16 mouse cellular contexts compared by ENCODE assay signal in genomic region chr3:51073003-51073679, GRCm38 (mm10).
A peak's percentile ranks its signal among the peaks of the same experiment; 100 is the strongest.
DNase-seq lines count a peak whose midpoint lies in the region; ATAC-seq and TF ChIP-seq lines count a peak whose summit lies in the region.
"Had no signal": no experiment of that assay in that cellular context is flagged by ENCODE, and none has a peak within 500 bp of the region (broad histone marks: within the 10 kb centered on the region; RNA-seq: fewer than 3 reads in every experiment).

No protein-coding gene starts in this region.

- no peaks in the 10 kb centered on the region for H3K27me3 ChIP-seq in forebrain, embryonic 10.5 days (ENCODE audit: poor library complexity, severe bottlenecking)
- H3K27me3 ChIP-seq in forebrain, embryonic 14.5 days (replicated peaks; ENCODE audit: control insufficient read depth, insufficient read depth, low read length): no peaks in the 10 kb centered on the region
- no peaks in the 10 kb centered on the region for H3K27me3 ChIP-seq in hindbrain, embryonic 11.5 days (ENCODE audit: control insufficient read depth, insufficient read depth, low read length)
- H3K27me3 ChIP-seq in neural tube, embryonic 15.5 days (replicated peaks): no peaks in the 10 kb centered on the region
- H3K27me3 ChIP-seq: forebrain, embryonic 13.5 days; hindbrain, embryonic 15.5 days; limb, embryonic 12.5 days had no signal

- no peak overlapping the region for H3K4me2 ChIP-seq in forebrain, embryonic 14.5 days (ENCODE audit: low read length)
- no peak overlapping the region for H3K4me2 ChIP-seq in hindbrain, embryonic 11.5 days (replicated peaks; ENCODE audit: low read depth, low read length)
- H3K4me2 ChIP-seq in neural tube, embryonic 15.5 days: no peak overlapping the region
- H3K4me2 ChIP-seq: forebrain, embryonic 13.5 days; heart, embryonic 11.5 days; hindbrain, embryonic 15.5 days; limb, embryonic 12.5 days had no signal

- no peaks in the 10 kb centered on the region for H3K36me3 ChIP-seq in forebrain, embryonic 10.5 days (replicated peaks)
- H3K36me3 ChIP-seq in forebrain, embryonic 14.5 days (ENCODE audit: control insufficient read depth, insufficient read depth, low read length): no peaks in the 10 kb centered on the region
- no peaks in the 10 kb centered on the region for H3K36me3 ChIP-seq in hindbrain, embryonic 11.5 days (ENCODE audit: control insufficient read depth, insufficient read depth, low read length)
- no peaks in the 10 kb centered on the region for H3K36me3 ChIP-seq in neural tube, embryonic 15.5 days
- H3K36me3 ChIP-seq: hindbrain, embryonic 15.5 days; limb, embryonic 12.5 days; midbrain, embryonic 10.5 days had no signal

- TF ChIP-seq CTCF in layer of hippocampus, adult 2 months (conservative IDR thresholded peaks at IDR 0.05): no peak

- no peak for DNase-seq in forebrain, embryonic 10.5 days (ENCODE audit: extremely low spot score, low spot score)
- DNase-seq in forebrain, embryonic 14.5 days (ENCODE audit: low spot score): no peak
- no peak for DNase-seq in layer of hippocampus, adult 2 months (ENCODE audit: low spot score in 2 of 2)
- DNase-seq in layer of hippocampus, postnatal 36 days: no peak
- no peak for DNase-seq in hindbrain, embryonic 11.5 days (ENCODE audit: low spot score)
- no peak for DNase-seq in right cerebral cortex, postnatal 36 days (ENCODE audit: low spot score in 2 of 2)
- DNase-seq in adrenal gland, postnatal 14 days: no peak
- DNase-seq: lung, adult 18-20 months; thymus, postnatal 36 days had no signal

- peaks cover 33% of the 10 kb centered on the region for H3K4me1 ChIP-seq in forebrain, embryonic 10.5 days
- no peaks in the 10 kb centered on the region; the same call in 1 of the 2 replicates for H3K4me1 ChIP-seq in forebrain, embryonic 14.5 days (ENCODE audit: control insufficient read depth, insufficient read depth, low read length)
- no peaks in the 10 kb centered on the region; the same call in 1 of the 2 replicates for H3K4me1 ChIP-seq in hindbrain, embryonic 11.5 days (replicated peaks; ENCODE audit: control insufficient read depth, insufficient read depth, low read length)
- H3K4me1 ChIP-seq in neural tube, embryonic 15.5 days: 0 out of 2 replicates have a peak, but pooled peaks cover 7% of the 10 kb centered on the region
- H3K4me1 ChIP-seq: forebrain, embryonic 13.5 days had no signal

- no peak overlapping the region for H3K4me3 ChIP-seq in forebrain, embryonic 10.5 days
- no peak overlapping the region for H3K4me3 ChIP-seq in forebrain, embryonic 14.5 days (ENCODE audit: low read depth, low read length)
- H3K4me3 ChIP-seq in layer of hippocampus, adult 2 months: no peak overlapping the region
- no peak overlapping the region for H3K4me3 ChIP-seq in hindbrain, embryonic 11.5 days (ENCODE audit: low read depth, low read length)
- no peak overlapping the region for H3K4me3 ChIP-seq in neural tube, embryonic 15.5 days (replicated peaks)
- H3K4me3 ChIP-seq: forebrain, embryonic 13.5 days; hindbrain, embryonic 15.5 days; limb, embryonic 12.5 days; midbrain, embryonic 10.5 days; myocyte had no signal

- peak overlapping the region; percentile 71; the same call in 1 of the 2 replicates for H3K27ac ChIP-seq in forebrain, embryonic 10.5 days
- no peak overlapping the region for H3K27ac ChIP-seq in forebrain, embryonic 14.5 days (ENCODE audit: low read depth, low read length)
- peak overlapping the region; percentile 25; the same call in 1 of the 2 replicates for H3K27ac ChIP-seq in layer of hippocampus, adult 2 months
- H3K27ac ChIP-seq in hindbrain, embryonic 11.5 days (ENCODE audit: low read depth, low read length): no peak overlapping the region
- no peak overlapping the region for H3K27ac ChIP-seq in neural tube, embryonic 15.5 days (replicated peaks)
- H3K27ac ChIP-seq: forebrain, embryonic 13.5 days; hindbrain, embryonic 15.5 days had no signal

- H3K9ac ChIP-seq in forebrain, embryonic 14.5 days (ENCODE audit: low read length): no peak overlapping the region
- no peak overlapping the region for H3K9ac ChIP-seq in hindbrain, embryonic 11.5 days (ENCODE audit: low read depth, low read length)
- H3K9ac ChIP-seq in neural tube, embryonic 15.5 days (replicated peaks): no peak overlapping the region
- H3K9ac ChIP-seq: forebrain, embryonic 13.5 days; hindbrain, embryonic 15.5 days; limb, embryonic 12.5 days had no signal

- no peak for ATAC-seq in forebrain, embryonic 14.5 days
- ATAC-seq in hindbrain, embryonic 11.5 days (ENCODE audit: low FRiP score): peak; percentile 64
- peak; percentile 6; the same call in 1 of the 2 replicates for ATAC-seq in neural tube, embryonic 15.5 days (ENCODE audit: low FRiP score)
- ATAC-seq: forebrain, embryonic 13.5 days had no signal

- no peaks in the 10 kb centered on the region for H3K9me3 ChIP-seq in forebrain, embryonic 10.5 days
- no peaks in the 10 kb centered on the region for H3K9me3 ChIP-seq in forebrain, embryonic 14.5 days (replicated peaks; ENCODE audit: control insufficient read depth, low read length)
- H3K9me3 ChIP-seq in hindbrain, embryonic 11.5 days (ENCODE audit: control insufficient read depth, low read length): no peaks in the 10 kb centered on the region
- no peaks in the 10 kb centered on the region for H3K9me3 ChIP-seq in neural tube, embryonic 15.5 days (replicated peaks)
- H3K9me3 ChIP-seq: forebrain, embryonic 13.5 days; hindbrain, embryonic 15.5 days; limb, embryonic 12.5 days; midbrain, embryonic 10.5 days had no signal

- WGBS in forebrain, embryonic 10.5 days: 88% methylated on average over 15 of the region's 15 CpGs
- WGBS in forebrain, embryonic 14.5 days: 93% methylated on average over 15 of the region's 15 CpGs
- WGBS in hindbrain, embryonic 11.5 days: 86% methylated on average over 15 of the region's 15 CpGs
- WGBS in neural tube, embryonic 15.5 days: 78% methylated on average over 15 of the region's 15 CpGs

Comparison
In these comparisons a context has a peak if more than half of its experiments do, and no peak if none do; other contexts are left out.
1. H3K27ac ChIP-seq: peak in forebrain, embryonic 10.5 days (single experiment) and layer of hippocampus, adult 2 months (single experiment); none in forebrain, embryonic 14.5 days (single experiment), hindbrain, embryonic 11.5 days (single experiment) and neural tube, embryonic 15.5 days (single experiment).